ENCODE assay signal across 22 mouse cellular contexts in genomic region chr8:77804536-77804935, GRCm38 (mm10).
A peak's percentile ranks its signal among the peaks of the same experiment; 100 is the strongest.
DNase-seq lines count a peak whose midpoint lies in the region; ATAC-seq and TF ChIP-seq lines count a peak whose summit lies in the region.
"Had no signal": no experiment of that assay in that cellular context is flagged by ENCODE, and none has a peak within 500 bp of the region (broad histone marks: within the 10 kb centered on the region; RNA-seq: fewer than 3 reads in every experiment).

No protein-coding gene starts in this region.

- intact Hi-C loops in heart, postnatal 10 days (cut with DNase I) = no loop called here
- intact Hi-C loops in heart, postnatal 14 days (cut with DNase I) = no loop called here

- no peaks in the 10 kb centered on the region for H3K9me3 ChIP-seq in heart, postnatal 0 days (replicated peaks; ENCODE audit: control insufficient read depth, low read length)
- H3K9me3 ChIP-seq in lung, postnatal 0 days (ENCODE audit: low read length) = no peaks in the 10 kb centered on the region
- no peaks in the 10 kb centered on the region for H3K9me3 ChIP-seq in midbrain, embryonic 16.5 days (replicated peaks; ENCODE audit: control insufficient read depth, low read length, poor library complexity, severe bottlenecking)
- H3K9me3 ChIP-seq: embryonic facial prominence, embryonic 13.5 days; forebrain, embryonic 13.5 days; heart, embryonic 15.5 days; hindbrain, embryonic 13.5 days had no signal

- no peak for ATAC-seq in heart, postnatal 0 days (ENCODE audit: insufficient read depth, low read depth)
- no peak for ATAC-seq in lung, postnatal 0 days
- ATAC-seq in midbrain, embryonic 16.5 days = no peak
- ATAC-seq: activated CD4-positive, CD25-positive, alpha-beta regulatory T cell, adult 4 months; forebrain, embryonic 13.5 days; forebrain, postnatal 0 days; hindbrain, postnatal 0 days; Patski had no signal

- no peaks in the 10 kb centered on the region for H3K4me1 ChIP-seq in heart, postnatal 0 days (ENCODE audit: control insufficient read depth, insufficient read depth)
- H3K4me1 ChIP-seq in lung, postnatal 0 days (ENCODE audit: insufficient read depth, low read depth, low read length) = no peaks in the 10 kb centered on the region
- H3K4me1 ChIP-seq in midbrain, embryonic 16.5 days (ENCODE audit: control insufficient read depth, insufficient read depth, low read length) = no peaks in the 10 kb centered on the region
- H3K4me1 ChIP-seq: forebrain, embryonic 13.5 days; hindbrain, embryonic 13.5 days had no signal

- TF ChIP-seq EP300 in heart, postnatal 0 days (IDR thresholded peaks at IDR 0.05; ENCODE audit: low read depth) = no peak
- no peak for TF ChIP-seq EP300 in lung, postnatal 0 days (IDR thresholded peaks at IDR 0.05)

- no peak overlapping the region for H3K4me2 ChIP-seq in heart, postnatal 0 days (ENCODE audit: low read depth, low read length)
- H3K4me2 ChIP-seq in lung, postnatal 0 days (replicated peaks; ENCODE audit: low read depth, low read length) = no peak overlapping the region
- no peak overlapping the region for H3K4me2 ChIP-seq in midbrain, embryonic 16.5 days (ENCODE audit: low read length)
- H3K4me2 ChIP-seq: embryonic facial prominence, embryonic 13.5 days; forebrain, embryonic 13.5 days; heart, embryonic 15.5 days; hindbrain, embryonic 13.5 days had no signal

- H3K36me3 ChIP-seq in heart, postnatal 0 days (replicated peaks; ENCODE audit: control insufficient read depth, insufficient read depth, low read length) = no peaks in the 10 kb centered on the region
- no peaks in the 10 kb centered on the region for H3K36me3 ChIP-seq in lung, postnatal 0 days (ENCODE audit: insufficient read depth, low read length)
- H3K36me3 ChIP-seq in midbrain, embryonic 16.5 days (ENCODE audit: control insufficient read depth, insufficient read depth, low read length) = no peaks in the 10 kb centered on the region
- H3K36me3 ChIP-seq: embryonic facial prominence, embryonic 13.5 days; heart, embryonic 15.5 days; hindbrain, embryonic 13.5 days had no signal

- WGBS in heart, postnatal 0 days = 47% methylated on average over 6 of the region's 6 CpGs
- WGBS in lung, postnatal 0 days = 53% methylated on average over 6 of the region's 6 CpGs
- 89% methylated on average over 6 of the region's 6 CpGs for WGBS in midbrain, embryonic 16.5 days

- no peaks in the 10 kb centered on the region for H3K27me3 ChIP-seq in heart, postnatal 0 days (ENCODE audit: control insufficient read depth, insufficient read depth, low read length)
- no peaks in the 10 kb centered on the region for H3K27me3 ChIP-seq in lung, postnatal 0 days (replicated peaks; ENCODE audit: insufficient read depth, low read length)
- no peaks in the 10 kb centered on the region for H3K27me3 ChIP-seq in midbrain, embryonic 16.5 days (ENCODE audit: control insufficient read depth, insufficient read depth, low read depth, low read length)
- H3K27me3 ChIP-seq: embryonic facial prominence, embryonic 13.5 days; forebrain, embryonic 13.5 days; heart, embryonic 15.5 days; hindbrain, embryonic 13.5 days had no signal

- DNase-seq in heart, adult 11 months = peak; percentile 65
- no peak for DNase-seq in heart, postnatal 10 days
- no peak for DNase-seq in heart, postnatal 0 days (ENCODE audit: low spot score)
- no peak for DNase-seq in heart, postnatal 14 days
- peak; percentile 51 for DNase-seq in lung, postnatal 0 days (ENCODE audit: low spot score)
- DNase-seq in lung, postnatal 36 days = no peak
- DNase-seq: adrenal gland, adult 2 months; adrenal gland, postnatal 25 days; cerebellum, adult 18-20 months; cerebellum, adult 9-11 months; cerebellum, postnatal 36 days; forebrain, postnatal 0 days; gastrocnemius, postnatal 25 days; heart, adult 18-20 months had no signal

- no peak for TF ChIP-seq CTCF in heart, postnatal 0 days (IDR thresholded peaks at IDR 0.05; ENCODE audit: low read depth)
- no peak for TF ChIP-seq CTCF in lung, postnatal 0 days (IDR thresholded peaks at IDR 0.05)

- no peak overlapping the region for H3K9ac ChIP-seq in heart, postnatal 0 days (replicated peaks; ENCODE audit: low read depth, low read length)
- no peak overlapping the region for H3K9ac ChIP-seq in lung, postnatal 0 days (replicated peaks; ENCODE audit: low read depth)
- no peak overlapping the region for H3K9ac ChIP-seq in midbrain, embryonic 16.5 days (ENCODE audit: low read depth, low read length)
- H3K9ac ChIP-seq: embryonic facial prominence, embryonic 13.5 days; forebrain, embryonic 13.5 days; forebrain, postnatal 0 days; heart, embryonic 15.5 days; hindbrain, embryonic 13.5 days had no signal

- 0 out of 2 replicates have a peak overlapping the region, but pooled peaks have one; percentile 16 for H3K27ac ChIP-seq in heart, postnatal 0 days (ENCODE audit: low read depth)
- H3K27ac ChIP-seq in lung, postnatal 0 days (ENCODE audit: low read length) = peak overlapping the region; percentile 68
- H3K27ac ChIP-seq in midbrain, embryonic 16.5 days (ENCODE audit: low read length) = no peak overlapping the region
- H3K27ac ChIP-seq: embryonic facial prominence, embryonic 13.5 days; forebrain, embryonic 13.5 days; heart, embryonic 15.5 days; hindbrain, embryonic 13.5 days; hindbrain, postnatal 0 days had no signal

- no peak overlapping the region for H3K4me3 ChIP-seq in heart, postnatal 0 days (ENCODE audit: low read depth, low read length)
- no peak overlapping the region for H3K4me3 ChIP-seq in lung, postnatal 0 days (ENCODE audit: low read depth, low read length)
- no peak overlapping the region for H3K4me3 ChIP-seq in midbrain, embryonic 16.5 days (ENCODE audit: low read depth, low read length)
- H3K4me3 ChIP-seq: embryonic facial prominence, embryonic 13.5 days; forebrain, embryonic 13.5 days; heart, embryonic 15.5 days; hindbrain, embryonic 13.5 days had no signal

Comparison
In these comparisons a context has a peak if more than half of its experiments do, and no peak if none do; other contexts are left out.
1. DNase-seq: peak in heart, adult 11 months (single experiment) and lung, postnatal 0 days (single experiment); none in heart, postnatal 10 days (0 of 2), heart, postnatal 0 days (single experiment), heart, postnatal 14 days (0 of 2) and lung, postnatal 36 days (single experiment).